Mouse (Mus musculus) olfactory bulb, adult 2 months (tissue): ENCODE measurements at regions not wholly inside any gene's neighbourhood (a gene's known extent, or its start where the extent isn't known, plus 50 kb on each side); places are given as distances from the start of the nearest gene placed in this dataset.

Experiments
- H3K27ac ChIP-seq: fragments of 200-500 bp; 2 replicates; pipeline ENCODE4 v1.5.1; 2012; ENCODE audit warnings: low read depth, low read length; ENCODE audit not compliant: insufficient read depth
- H3K4me1 ChIP-seq: fragments of 200-500 bp; 2 replicates; pipeline ENCODE4 v1.6.1; 2012; ENCODE audit warnings: low read length; ENCODE audit not compliant: control insufficient read depth, insufficient read depth
- H3K4me3 ChIP-seq: fragments of 200-500 bp; 2 replicates; pipeline ENCODE4 v1.5.1; 2012; ENCODE audit warnings: mild to moderate bottlenecking, low read depth, low read length, moderate library complexity; ENCODE audit not compliant: insufficient read depth
- CTCF ChIP-seq: fragments of 200-500 bp; IDR thresholded peaks from 2 replicates; pipeline ENCODE4 v1.5.1; 2012; ENCODE audit warnings: low read depth, mild to moderate bottlenecking, low read length, moderate library complexity; ENCODE audit not compliant: insufficient read depth
- POLR2A ChIP-seq: fragments of 200-500 bp; IDR thresholded peaks from 2 replicates; pipeline ENCODE4 v1.6.1; 2012; ENCODE audit warnings: mild to moderate bottlenecking, low read depth, low read length, moderate library complexity; ENCODE audit not compliant: insufficient read depth
- WGBS: fragments of 180-500 bp; shearing (Covaris S2); methylation state at CpG from one replicate; pipeline ENCODE4 v1.1.7; 2018; 5-methylcytosine and 5-hydroxymethylcytosine counted together

GRCm38 (mm10) chr17:73014090-73014853 lies 93.5 kb upstream of the Lclat1 start:
- 61% methylated on average over 9 of the region's 9 CpGs for WGBS
- TF ChIP-seq CTCF (no peak), POLR2A (no peak)
- Histone ChIP-seq H3K4me1 (peaks cover 6% of the 10 kb centered on the region), H3K27ac (no peak overlapping the region), H3K4me3 (no peak overlapping the region)

- Histone ChIP-seq H3K27ac (no peak overlapping the region), H3K4me3 (no peak overlapping the region), H3K4me1 (peaks cover 5% of the 10 kb centered on the region)
- no peak for TF ChIP-seq CTCF
- TF ChIP-seq POLR2A: no peak
- WGBS: 92% methylated on average over 5 of the region's 5 CpGs
These were observed 90.6 kb upstream of the Lclat1 start for GRCm38 (mm10) chr17:73017173-73017572.

DNA sequence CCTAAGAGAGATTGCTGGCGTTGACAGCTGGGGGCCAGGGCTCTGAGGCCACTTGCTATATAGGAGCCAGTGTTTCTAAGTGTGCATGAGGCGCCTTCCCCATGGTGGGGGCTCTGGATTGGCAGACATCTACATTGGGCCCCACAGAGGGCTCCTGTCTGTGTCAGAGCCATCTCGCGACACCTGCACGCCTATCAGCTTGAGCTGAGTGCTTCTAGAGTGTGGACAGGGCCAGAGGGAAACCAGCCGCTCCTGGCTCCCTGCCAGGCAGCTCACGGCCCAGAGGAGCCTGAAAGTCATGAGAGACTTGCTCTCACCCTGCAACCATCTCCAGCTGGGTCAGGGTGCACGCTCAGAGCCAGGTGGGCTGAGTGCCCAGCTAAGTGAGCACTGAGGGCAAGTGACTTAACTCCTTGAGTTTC lies 85.1 kb upstream of the Lclat1 start:
- no peak for TF ChIP-seq CTCF
- TF ChIP-seq POLR2A: no peak
- H3K4me1 ChIP-seq: peaks cover 3% of the 10 kb centered on the region; the same call in 1 of the 2 replicates
- H3K4me3 ChIP-seq: no peak overlapping the region
- no peak overlapping the region for H3K27ac ChIP-seq
- 77% methylated on average over 8 of the region's 8 CpGs for WGBS

- TF ChIP-seq CTCF: no peak
- TF ChIP-seq POLR2A: no peak
- H3K4me3 ChIP-seq: no peak overlapping the region
- H3K4me1 ChIP-seq: peaks cover 3% of the 10 kb centered on the region; the same call in 1 of the 2 replicates
- no peak overlapping the region for H3K27ac ChIP-seq
- WGBS: 65% methylated on average over 10 of the region's 10 CpGs
These were observed 84.2 kb upstream of the Lclat1 start for GRCm38 (mm10) chr17:73023362-73024107.

DNA sequence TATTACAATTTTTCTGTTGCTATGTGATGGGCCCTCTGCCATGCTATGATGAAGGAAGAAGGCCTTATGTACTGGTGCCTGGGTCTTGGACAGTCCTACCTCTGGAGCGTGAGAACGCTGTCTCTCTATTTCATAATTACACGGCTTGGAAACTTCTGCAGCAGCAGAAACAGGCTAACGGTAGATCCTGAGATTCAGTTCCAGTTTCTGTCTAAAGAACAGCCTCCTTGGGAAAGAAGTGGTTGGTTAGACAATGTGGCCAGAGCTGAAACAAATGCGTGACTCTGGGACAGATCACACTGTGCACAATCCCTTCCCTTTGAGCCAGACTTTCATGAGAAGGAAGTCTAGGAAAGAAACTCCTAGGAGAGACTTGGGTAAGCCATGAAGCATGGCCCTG lies 80.7 kb upstream of the Lclat1 start:
- TF ChIP-seq CTCF (no peak), POLR2A (no peak)
- H3K4me1 ChIP-seq: peaks cover 3% of the 10 kb centered on the region; the same call in 1 of the 2 replicates
- no peak overlapping the region for H3K27ac ChIP-seq
- no peak overlapping the region for H3K4me3 ChIP-seq
- 86% methylated on average over 5 of the region's 5 CpGs for WGBS

DNA sequence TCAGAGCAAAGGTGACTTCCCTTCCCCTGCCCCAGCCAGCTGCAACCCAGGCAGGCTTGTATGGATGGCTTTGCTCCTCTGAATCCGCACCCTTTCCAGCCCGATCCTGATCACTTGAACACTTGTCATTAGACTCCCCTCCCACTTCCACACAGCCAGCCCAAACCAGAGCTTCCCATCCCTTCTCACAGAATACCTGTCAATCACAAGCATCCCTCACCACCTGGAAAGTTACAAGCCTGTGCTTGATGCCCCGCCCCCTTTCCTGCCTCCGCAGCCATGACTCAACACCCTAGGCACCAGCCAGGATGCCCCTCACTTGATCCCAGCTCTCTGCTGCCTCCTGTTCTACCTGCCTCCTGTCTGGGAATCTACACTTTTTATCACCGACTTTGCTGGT lies 76.0 kb upstream of the Lclat1 start:
- 0 out of 2 replicates have a peak, but pooled peaks cover 2% of the 10 kb centered on the region for H3K4me1 ChIP-seq
- no peak overlapping the region for H3K4me3 ChIP-seq
- TF ChIP-seq CTCF (no peak), POLR2A (no peak)
- H3K27ac ChIP-seq: no peak overlapping the region
- 81% methylated on average over 5 of the region's 5 CpGs for WGBS

DNA sequence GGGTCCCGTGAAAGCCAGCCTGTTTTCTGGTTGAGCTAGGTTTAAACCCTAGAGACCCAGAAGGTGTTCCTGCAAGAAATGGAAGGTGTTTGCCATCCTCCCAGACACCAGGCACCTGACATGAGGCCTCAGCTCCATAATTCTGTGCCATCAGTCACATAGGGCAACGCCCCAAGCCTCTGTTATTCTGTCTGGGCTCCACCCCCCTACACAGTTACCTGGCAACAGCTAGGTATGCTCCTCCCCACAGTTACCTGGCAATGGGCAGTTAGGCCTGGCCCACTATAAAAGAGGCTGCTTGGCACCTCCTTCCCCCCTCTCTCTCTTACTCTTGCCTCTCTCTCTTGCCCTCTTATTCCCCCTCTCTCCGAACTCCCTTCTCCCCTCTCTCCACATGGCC lies 75.5 kb upstream of the Lclat1 start:
- no peak overlapping the region for H3K4me3 ChIP-seq
- 83% methylated on average over 3 of the region's 3 CpGs for WGBS
- no peak for TF ChIP-seq POLR2A

GRCm38 (mm10) chr17:73034420-73034819 lies 73.4 kb upstream of the Lclat1 start:
- H3K4me1 ChIP-seq: 0 out of 2 replicates have a peak, but pooled peaks cover 2% of the 10 kb centered on the region
- WGBS: 94% methylated on average over 3 of the region's 3 CpGs
- H3K27ac ChIP-seq: no peak overlapping the region
- TF ChIP-seq POLR2A (no peak), CTCF (no peak)
- no peak overlapping the region for H3K4me3 ChIP-seq

More for the DNA sequence above, 75.5 kb upstream of the Lclat1 start:
- H3K4me1 ChIP-seq: 0 out of 2 replicates have a peak, but pooled peaks cover 2% of the 10 kb centered on the region
- no peak overlapping the region for H3K27ac ChIP-seq

DNA sequence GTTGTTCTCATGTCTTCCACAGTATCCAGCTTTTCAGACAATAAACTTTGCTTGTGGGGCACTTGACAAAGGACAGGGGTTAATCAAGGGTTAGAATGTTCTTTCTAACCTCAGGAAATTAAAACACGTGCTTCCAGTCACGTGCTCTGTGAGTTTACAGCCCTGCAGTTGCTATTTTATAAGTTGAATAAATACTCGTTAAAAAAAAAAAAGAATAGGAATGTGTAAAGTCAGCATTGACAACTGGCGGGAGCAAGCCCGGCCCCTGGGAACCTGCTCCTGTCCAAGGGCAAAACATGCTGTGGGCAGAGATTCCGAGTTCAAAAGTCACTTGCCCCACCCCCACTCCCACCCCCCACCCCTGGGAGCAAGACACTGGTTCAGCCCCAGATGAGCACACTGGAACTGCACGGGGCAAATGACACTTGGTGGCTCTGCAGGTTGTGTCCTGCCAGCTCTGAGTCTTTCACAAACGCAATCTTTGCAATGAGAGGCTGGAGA lies 72.8 kb upstream of the Lclat1 start:
- WGBS: 41% methylated on average over 8 of the region's 8 CpGs
- H3K27ac ChIP-seq: no peak overlapping the region
- no peak overlapping the region for H3K4me3 ChIP-seq
- TF ChIP-seq POLR2A: no peak
- no peak for TF ChIP-seq CTCF
- H3K4me1 ChIP-seq: 0 out of 2 replicates have a peak, but pooled peaks cover 2% of the 10 kb centered on the region
